Mouse (Mus musculus): Measurements from ENCODE around the gene Grid1. TPM values are rescaled to one million over a fixed set of nuclear protein-coding genes. Genes with fewer than 3 reads are reported as not detected.

Grid1 gene
- total and polyA plus RNA-seq, 3 experiments, result 0.05 TPM; not detected in 2

GRCm38 (mm10) chr14:34824186-34824585 lies 4.3 kb downstream of the Grid1 start:
- H3K36me3 ChIP-seq (replicated peaks), result no peaks in the 10 kb centered on the region
- DNase-seq (ENCODE audit: low spot score) (no peak), ATAC-seq (ENCODE audit: extremely low read depth, insufficient number of reproducible peaks, low FRiP score, poor library complexity, severe bottlenecking) (no peak)
- TF ChIP-seq GATA1 (IDR thresholded peaks at IDR 0.05; ENCODE audit: borderline replicate concordance, low read length) (no peak), TAL1 (conservative IDR thresholded peaks at IDR 0.05; ENCODE audit: low read depth, low read length) (no peak), CTCF (IDR thresholded peaks at IDR 0.05; ENCODE audit: low read depth, low read length) (no peak), POLR2AphosphoS5 (IDR thresholded peaks at IDR 0.05; ENCODE audit: insufficient replicate concordance, low read depth, low read length) (no peak), GATA2 (IDR thresholded peaks at IDR 0.05; ENCODE audit: borderline replicate concordance, low read depth, low read length) (no peak)
- H3K4me1 ChIP-seq (ENCODE audit: insufficient read depth, low read depth, low read length), result no peaks in the 10 kb centered on the region
- H3K4me3 ChIP-seq (ENCODE audit: low read depth, low read length), result no peak overlapping the region
- H3K9me3 ChIP-seq (replicated peaks), result peaks cover 14% of the 10 kb centered on the region
- H3K27me3 ChIP-seq (ENCODE audit: insufficient read depth, low read length), result no peaks in the 10 kb centered on the region

- H3K4me3 ChIP-seq (ENCODE audit: low read depth, low read length), result no peak overlapping the region
- DNase-seq (ENCODE audit: low spot score) (no peak), ATAC-seq (ENCODE audit: extremely low read depth, insufficient number of reproducible peaks, low FRiP score, poor library complexity, severe bottlenecking) (no peak)
- TF ChIP-seq GATA2 (IDR thresholded peaks at IDR 0.05; ENCODE audit: borderline replicate concordance, low read depth, low read length) (no peak), TAL1 (conservative IDR thresholded peaks at IDR 0.05; ENCODE audit: low read depth, low read length) (no peak), CTCF (IDR thresholded peaks at IDR 0.05; ENCODE audit: low read depth, low read length) (no peak), POLR2AphosphoS5 (IDR thresholded peaks at IDR 0.05; ENCODE audit: insufficient replicate concordance, low read depth, low read length) (no peak), GATA1 (IDR thresholded peaks at IDR 0.05; ENCODE audit: borderline replicate concordance, low read length) (no peak)
- no peaks in the 10 kb centered on the region for H3K36me3 ChIP-seq (replicated peaks)
- H3K4me1 ChIP-seq (ENCODE audit: insufficient read depth, low read depth, low read length), result no peaks in the 10 kb centered on the region
- H3K27me3 ChIP-seq (ENCODE audit: insufficient read depth, low read length), result no peaks in the 10 kb centered on the region
- H3K9me3 ChIP-seq (replicated peaks), result no peaks in the 10 kb centered on the region
Observed at GRCm38 (mm10) chr14:34825902-34826301, 6.0 kb downstream of the Grid1 start.

- TF ChIP-seq GATA1 (IDR thresholded peaks at IDR 0.05; ENCODE audit: borderline replicate concordance, low read length) (no peak), POLR2AphosphoS5 (IDR thresholded peaks at IDR 0.05; ENCODE audit: insufficient replicate concordance, low read depth, low read length) (no peak), CTCF (IDR thresholded peaks at IDR 0.05; ENCODE audit: low read depth, low read length) (no peak), TAL1 (conservative IDR thresholded peaks at IDR 0.05; ENCODE audit: low read depth, low read length) (no peak), GATA2 (IDR thresholded peaks at IDR 0.05; ENCODE audit: borderline replicate concordance, low read depth, low read length) (no peak)
- Histone ChIP-seq H3K4me1 (ENCODE audit: insufficient read depth, low read depth, low read length) (no peaks in the 10 kb centered on the region), H3K27me3 (ENCODE audit: insufficient read depth, low read length) (no peaks in the 10 kb centered on the region), H3K9me3 (replicated peaks) (no peaks in the 10 kb centered on the region), H3K36me3 (replicated peaks) (no peaks in the 10 kb centered on the region), H3K4me3 (ENCODE audit: low read depth, low read length) (no peak overlapping the region)
- no peak for ATAC-seq (ENCODE audit: extremely low read depth, insufficient number of reproducible peaks, low FRiP score, poor library complexity, severe bottlenecking)
- DNase-seq (ENCODE audit: low spot score), result no peak
Observed at GRCm38 (mm10) chr14:34829831-34830230, 9.9 kb downstream of the Grid1 start.

GRCm38 (mm10) chr14:34837145-34837544 lies 17.2 kb downstream of the Grid1 start:
- DNase-seq (ENCODE audit: low spot score), result no peak
- H3K4me3 ChIP-seq (ENCODE audit: low read depth, low read length), result no peak overlapping the region
- ATAC-seq (ENCODE audit: extremely low read depth, insufficient number of reproducible peaks, low FRiP score, poor library complexity, severe bottlenecking), result no peak
- no peaks in the 10 kb centered on the region for H3K27me3 ChIP-seq (ENCODE audit: insufficient read depth, low read length)
- H3K4me1 ChIP-seq (ENCODE audit: insufficient read depth, low read depth, low read length), result no peaks in the 10 kb centered on the region
- no peak for TF ChIP-seq TAL1 (conservative IDR thresholded peaks at IDR 0.05; ENCODE audit: low read depth, low read length)
- TF ChIP-seq GATA1 (IDR thresholded peaks at IDR 0.05; ENCODE audit: borderline replicate concordance, low read length), result no peak
- no peak for TF ChIP-seq CTCF (IDR thresholded peaks at IDR 0.05; ENCODE audit: low read depth, low read length)
- no peak for TF ChIP-seq GATA2 (IDR thresholded peaks at IDR 0.05; ENCODE audit: borderline replicate concordance, low read depth, low read length)
- no peak for TF ChIP-seq POLR2AphosphoS5 (IDR thresholded peaks at IDR 0.05; ENCODE audit: insufficient replicate concordance, low read depth, low read length)
- 0 out of 2 replicates have a peak, but pooled peaks cover 4% of the 10 kb centered on the region for H3K9me3 ChIP-seq (replicated peaks)
- H3K36me3 ChIP-seq (replicated peaks), result no peaks in the 10 kb centered on the region

GRCm38 (mm10) chr14:34838999-34839398 lies 19.1 kb downstream of the Grid1 start:
- Histone ChIP-seq H3K27me3 (ENCODE audit: insufficient read depth, low read length) (no peaks in the 10 kb centered on the region), H3K36me3 (replicated peaks) (no peaks in the 10 kb centered on the region), H3K9me3 (replicated peaks) (0 out of 2 replicates have a peak, but pooled peaks cover 4% of the 10 kb centered on the region), H3K4me3 (ENCODE audit: low read depth, low read length) (no peak overlapping the region), H3K4me1 (ENCODE audit: insufficient read depth, low read depth, low read length) (no peaks in the 10 kb centered on the region)
- TF ChIP-seq GATA1 (IDR thresholded peaks at IDR 0.05; ENCODE audit: borderline replicate concordance, low read length) (no peak), TAL1 (conservative IDR thresholded peaks at IDR 0.05; ENCODE audit: low read depth, low read length) (no peak), POLR2AphosphoS5 (IDR thresholded peaks at IDR 0.05; ENCODE audit: insufficient replicate concordance, low read depth, low read length) (no peak), GATA2 (IDR thresholded peaks at IDR 0.05; ENCODE audit: borderline replicate concordance, low read depth, low read length) (no peak), CTCF (IDR thresholded peaks at IDR 0.05; ENCODE audit: low read depth, low read length) (no peak)
- ATAC-seq (ENCODE audit: extremely low read depth, insufficient number of reproducible peaks, low FRiP score, poor library complexity, severe bottlenecking) (no peak), DNase-seq (ENCODE audit: low spot score) (no peak)

- H3K9me3 ChIP-seq (replicated peaks), result 0 out of 2 replicates have a peak, but pooled peaks cover 4% of the 10 kb centered on the region
- H3K36me3 ChIP-seq (replicated peaks), result no peaks in the 10 kb centered on the region
- TF ChIP-seq TAL1 (conservative IDR thresholded peaks at IDR 0.05; ENCODE audit: low read depth, low read length) (no peak), GATA2 (IDR thresholded peaks at IDR 0.05; ENCODE audit: borderline replicate concordance, low read depth, low read length) (no peak), CTCF (IDR thresholded peaks at IDR 0.05; ENCODE audit: low read depth, low read length) (no peak), GATA1 (IDR thresholded peaks at IDR 0.05; ENCODE audit: borderline replicate concordance, low read length) (no peak), POLR2AphosphoS5 (IDR thresholded peaks at IDR 0.05; ENCODE audit: insufficient replicate concordance, low read depth, low read length) (no peak)
- H3K27me3 ChIP-seq (ENCODE audit: insufficient read depth, low read length), result no peaks in the 10 kb centered on the region
- no peaks in the 10 kb centered on the region for H3K4me1 ChIP-seq (ENCODE audit: insufficient read depth, low read depth, low read length)
- no peak overlapping the region for H3K4me3 ChIP-seq (ENCODE audit: low read depth, low read length)
- no peak for DNase-seq (ENCODE audit: low spot score)
- ATAC-seq (ENCODE audit: extremely low read depth, insufficient number of reproducible peaks, low FRiP score, poor library complexity, severe bottlenecking), result no peak
Observed at GRCm38 (mm10) chr14:34839898-34840297, 20.0 kb downstream of the Grid1 start.
